Mouse (Mus musculus): ENCODE measurements around the gene Slc38a6.

DNA sequence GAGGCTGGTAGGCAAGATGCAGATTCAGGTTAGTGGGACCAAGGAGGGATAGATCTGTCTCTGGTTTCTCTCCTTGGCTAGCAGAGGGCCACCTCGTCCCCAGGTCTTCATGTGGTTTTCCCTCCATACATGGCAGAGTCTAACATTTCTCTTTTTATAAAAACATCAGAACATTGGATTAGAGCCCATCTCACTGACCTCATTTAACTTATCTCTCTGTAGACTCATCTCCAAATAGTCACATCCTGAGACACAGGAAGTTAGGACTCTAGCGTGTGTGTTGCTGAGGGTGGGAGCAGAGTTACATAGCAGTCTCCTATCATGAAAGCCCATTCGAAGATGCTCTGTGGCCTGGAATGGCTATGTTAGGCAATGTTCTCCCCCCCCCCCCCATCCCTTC, 97.3 kb downstream of the Slc38a6 start:
- TF ChIP-seq TAL1 (IDR thresholded peaks at IDR 0.05; ENCODE audit: low read length), result no peak
- TF ChIP-seq GATA1 (IDR thresholded peaks at IDR 0.05; ENCODE audit: low read length), result no peak

Data from erythroblast, embryonic 14.5 days (primary cell).